Mouse (Mus musculus) liver, embryonic 11.5 days (tissue): ENCODE data around the gene Krt8. TPM values are rescaled to one million over a fixed set of nuclear protein-coding genes. Genes with fewer than 3 reads are reported as not detected.

Source experiments
- ATAC-seq: fragments of 200-750 bp; cut with Nextera tagmentation; replicated peaks from 2 replicates; pipeline ENCODE4 v1.8.0; 2017; ENCODE audit warnings: moderate number of reproducible peaks, mild to moderate bottlenecking, moderate TSS enrichment, moderate library complexity; ENCODE audit not compliant: low FRiP score
- DNase-seq: peaks from one replicate; pipeline ENCODE4 v3.0.0-alpha.2; 2017; ENCODE audit warnings: low spot score
- H3K27ac ChIP-seq: fragments of 300-500 bp; sonication (generic); 2 replicates; pipeline ENCODE4 v1.5.1; 2014; ENCODE audit warnings: mild to moderate bottlenecking, low read depth, low read length, control low read depth
- H3K27me3 ChIP-seq: fragments of 300-500 bp; sonication (generic); replicated peaks from 2 replicates; pipeline ENCODE4 v1.6.1; 2014; ENCODE audit warnings: low read length, mixed read lengths; ENCODE audit not compliant: control insufficient read depth, insufficient read depth
- H3K36me3 ChIP-seq: fragments of 300-500 bp; sonication (generic); 2 replicates; pipeline ENCODE4 v1.6.1; 2014; ENCODE audit warnings: mild to moderate bottlenecking, low read length, moderate library complexity, mixed read lengths; ENCODE audit not compliant: control insufficient read depth, insufficient read depth
- H3K4me1 ChIP-seq: fragments of 300-500 bp; sonication (generic); replicated peaks from 2 replicates; pipeline ENCODE4 v1.6.1; 2014; ENCODE audit warnings: low read length, mixed read lengths; ENCODE audit not compliant: control insufficient read depth, insufficient read depth
- H3K4me2 ChIP-seq: fragments of 300-500 bp; sonication (generic); 2 replicates; pipeline ENCODE4 v1.6.1; 2014; ENCODE audit warnings: mild to moderate bottlenecking, control low read depth, moderate library complexity
- H3K4me3 ChIP-seq: fragments of 300-500 bp; sonication (generic); 2 replicates; pipeline ENCODE4 v1.5.1; 2014; ENCODE audit warnings: low read depth, low read length, control low read depth
- H3K9ac ChIP-seq: fragments of 300-500 bp; sonication (generic); 2 replicates; pipeline ENCODE4 v1.6.1; 2014; ENCODE audit warnings: low read depth, low read length, control low read depth
- H3K9me3 ChIP-seq: fragments of 300-500 bp; sonication (generic); 2 replicates; pipeline ENCODE4 v1.6.1; 2016; ENCODE audit warnings: low read length, inconsistent platforms, mixed read lengths; ENCODE audit not compliant: control insufficient read depth
- WGBS: fragments of 180-500 bp; shearing (Covaris S2); extraction: QIAGEN DNeasy Blood & Tissue Kit; methylation state at CpG from one replicate; pipeline ENCODE4 v1.1.7; 2014; 5-methylcytosine and 5-hydroxymethylcytosine counted together
- polyA plus RNA-seq: library from polyadenylated mRNA; unstranded; fragments of >200 nt; fragmentation: Nextera tagmentation; extraction: Ambion mirVana; gene quantifications from 2 replicates; pipeline ENCODE4 v1.2.1, GENCODE M21; 2014

Krt8 gene
- polyA plus RNA-seq, 1 experiment from 2014 or later = 103 TPM

DNA sequence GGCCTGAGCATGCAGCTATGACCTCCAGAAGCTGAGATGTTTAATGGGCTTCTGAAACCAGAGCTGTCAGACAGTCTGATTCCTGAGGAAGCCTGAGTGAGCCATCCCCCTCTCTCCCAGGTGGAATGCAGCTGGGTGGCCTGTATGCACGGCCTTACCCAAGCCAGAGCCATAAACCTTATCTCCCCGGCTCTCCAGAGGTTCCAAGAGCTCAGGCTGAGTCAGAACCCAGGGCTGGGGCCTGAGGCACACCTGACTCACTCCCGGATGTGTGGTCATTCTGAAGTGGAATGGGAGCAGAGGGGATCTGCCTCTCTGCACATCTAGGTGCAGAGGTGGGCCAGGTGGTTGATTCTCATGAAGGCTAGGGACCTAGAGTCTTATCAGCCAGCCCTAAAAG is 11.8 kb upstream of the Krt8 start:
- 28% methylated on average over 3 of the region's 3 CpGs for WGBS
- Histone ChIP-seq H3K27me3 (no peaks in the 10 kb centered on the region), H3K4me3 (no peak overlapping the region), H3K9ac (no peak overlapping the region), H3K4me1 (peaks cover 15% of the 10 kb centered on the region), H3K36me3 (no peaks in the 10 kb centered on the region), H3K27ac (peak overlapping the region; percentile 16; the same call in 1 of the 2 replicates), H3K4me2 (no peak overlapping the region), H3K9me3 (no peaks in the 10 kb centered on the region)
- ATAC-seq (no peak), DNase-seq (no peak)

DNA sequence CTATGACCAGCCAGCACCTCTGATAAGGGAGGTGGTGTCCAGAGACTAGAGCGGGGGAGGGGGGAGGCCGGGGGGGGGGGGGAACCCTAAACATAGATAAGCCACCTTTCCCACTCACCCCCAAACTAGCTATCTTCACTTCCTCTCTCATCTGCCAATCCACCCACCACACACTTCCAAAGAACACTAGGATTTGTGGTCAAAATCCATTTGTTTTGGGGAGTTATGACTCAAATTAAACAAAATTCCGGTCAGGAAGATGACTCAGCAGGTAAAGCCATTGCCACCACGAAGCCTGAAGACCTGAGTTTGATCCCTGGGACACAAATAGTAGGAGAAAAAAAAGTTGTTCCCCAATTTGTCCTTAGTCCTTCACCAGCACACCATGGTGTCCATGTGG is 10.6 kb upstream of the Krt8 start:
- ATAC-seq = no peak
- DNase-seq = no peak
- peaks cover 15% of the 10 kb centered on the region for H3K4me1 ChIP-seq

DNA sequence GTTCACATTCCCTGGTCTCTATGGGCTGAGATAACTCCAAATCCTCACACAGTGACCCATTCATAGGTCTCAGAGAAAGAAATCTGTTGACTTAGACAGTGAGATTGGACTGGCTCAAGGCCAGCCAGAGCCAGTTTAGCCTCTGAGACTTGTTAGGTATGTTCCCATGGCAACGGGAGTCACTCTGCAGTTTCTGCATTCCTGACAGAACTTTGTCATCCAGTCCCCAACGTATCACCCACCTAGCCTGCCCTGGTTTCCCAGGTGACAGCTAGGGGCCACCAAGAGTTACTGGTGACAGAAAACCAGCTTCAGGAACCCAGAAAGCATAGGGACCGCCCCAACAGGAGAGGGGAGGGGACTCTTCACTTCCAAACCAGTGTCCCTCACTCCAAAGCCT is 9.4 kb upstream of the Krt8 start:
- DNase-seq (no peak), ATAC-seq (no peak)
- peak overlapping the region; percentile 41; the same call in 1 of the 2 replicates for H3K27ac ChIP-seq
- no peaks in the 10 kb centered on the region for H3K36me3 ChIP-seq
- peaks cover 15% of the 10 kb centered on the region for H3K4me1 ChIP-seq
- H3K9me3 ChIP-seq = no peaks in the 10 kb centered on the region
- H3K27me3 ChIP-seq = no peaks in the 10 kb centered on the region
- H3K9ac ChIP-seq = no peak overlapping the region
- H3K4me3 ChIP-seq = no peak overlapping the region
- WGBS = 50% methylated on average over 3 of the region's 3 CpGs
- no peak overlapping the region for H3K4me2 ChIP-seq

More for the DNA sequence above, 10.6 kb upstream of the Krt8 start:
- 40% methylated on average over 3 of the region's 4 CpGs for WGBS
- no peak overlapping the region for H3K4me3 ChIP-seq
- H3K27ac ChIP-seq = no peak overlapping the region
- H3K4me2 ChIP-seq = no peak overlapping the region
- no peaks in the 10 kb centered on the region for H3K36me3 ChIP-seq
- H3K9ac ChIP-seq = no peak overlapping the region
- no peaks in the 10 kb centered on the region for H3K27me3 ChIP-seq
- H3K9me3 ChIP-seq = no peaks in the 10 kb centered on the region

DNA sequence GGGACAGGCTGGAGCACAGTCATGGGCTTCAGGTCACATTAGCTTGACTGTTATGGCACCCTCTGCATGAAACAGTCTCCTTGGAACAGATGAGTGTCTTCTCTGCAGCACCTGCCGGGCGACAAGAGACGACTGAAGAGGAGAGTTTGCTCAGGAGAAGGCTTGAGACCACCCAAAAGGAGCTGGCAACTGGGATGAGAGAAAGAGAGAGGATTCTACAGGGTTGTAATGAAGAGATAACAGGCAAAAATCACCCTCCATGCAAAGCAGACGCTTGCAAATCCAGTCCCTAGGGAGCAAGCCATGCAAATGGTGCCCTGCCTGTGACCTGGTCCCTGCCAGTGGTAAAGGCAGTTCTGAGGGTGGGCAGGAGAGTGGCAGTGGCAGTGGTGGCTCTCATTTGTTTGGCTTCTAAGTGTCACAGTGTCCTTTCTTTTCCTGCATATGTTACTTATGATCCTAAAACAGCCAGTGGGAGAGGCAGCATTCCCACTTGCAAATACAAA is 8.0 kb upstream of the Krt8 start:
- H3K36me3 ChIP-seq = no peaks in the 10 kb centered on the region
- no peak overlapping the region for H3K4me2 ChIP-seq
- H3K27ac ChIP-seq = no peak overlapping the region
- WGBS = 55% methylated on average over 4 of the region's 4 CpGs
- ATAC-seq (no peak), DNase-seq (no peak)
- H3K9me3 ChIP-seq = no peaks in the 10 kb centered on the region
- peaks cover 15% of the 10 kb centered on the region for H3K4me1 ChIP-seq
- H3K9ac ChIP-seq = no peak overlapping the region
- no peaks in the 10 kb centered on the region; the same call in 1 of the 2 replicates for H3K27me3 ChIP-seq
- no peak overlapping the region for H3K4me3 ChIP-seq

DNA sequence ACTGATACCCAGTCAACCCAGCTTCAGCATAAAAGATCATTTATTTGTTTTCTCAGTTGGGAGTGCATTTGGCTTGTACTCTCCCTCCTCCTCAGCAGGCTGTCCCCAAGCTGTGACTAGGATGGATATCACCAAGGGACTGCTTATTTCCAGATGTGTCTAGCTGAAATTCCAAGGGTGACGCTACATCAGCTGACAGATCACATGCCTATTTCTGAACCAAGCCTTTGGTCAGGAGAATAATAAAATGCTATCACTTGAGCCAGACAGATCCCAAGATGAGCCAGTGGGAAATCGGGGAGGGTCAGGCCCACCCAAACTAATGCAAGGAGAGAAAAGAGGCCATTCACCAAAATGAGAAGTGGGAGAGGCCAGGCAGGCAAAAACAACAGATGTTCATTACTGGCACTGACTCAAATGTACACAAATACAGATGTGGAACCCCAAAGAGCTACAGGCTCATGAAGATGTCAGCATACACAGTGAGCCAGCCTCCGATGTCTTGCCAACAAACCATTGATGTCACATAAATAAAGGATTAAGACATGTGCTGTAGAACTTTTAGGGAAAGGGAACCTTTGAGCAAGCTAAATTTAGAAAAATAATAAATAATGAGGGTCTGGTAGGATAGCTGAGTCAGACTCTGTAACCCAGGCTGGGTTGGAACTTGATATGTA is 6.4 kb upstream of the Krt8 start:
- H3K4me2 ChIP-seq = no peak overlapping the region
- H3K9ac ChIP-seq = no peak overlapping the region
- no peaks in the 10 kb centered on the region for H3K36me3 ChIP-seq
- ATAC-seq = no peak
- H3K4me1 ChIP-seq = peaks cover 9% of the 10 kb centered on the region
- no peak for DNase-seq
- no peak overlapping the region for H3K4me3 ChIP-seq
- H3K9me3 ChIP-seq = no peaks in the 10 kb centered on the region
- H3K27ac ChIP-seq = no peak overlapping the region
- H3K27me3 ChIP-seq = peaks cover 12% of the 10 kb centered on the region
- WGBS = 85% methylated on average over 3 of the region's 3 CpGs

DNA sequence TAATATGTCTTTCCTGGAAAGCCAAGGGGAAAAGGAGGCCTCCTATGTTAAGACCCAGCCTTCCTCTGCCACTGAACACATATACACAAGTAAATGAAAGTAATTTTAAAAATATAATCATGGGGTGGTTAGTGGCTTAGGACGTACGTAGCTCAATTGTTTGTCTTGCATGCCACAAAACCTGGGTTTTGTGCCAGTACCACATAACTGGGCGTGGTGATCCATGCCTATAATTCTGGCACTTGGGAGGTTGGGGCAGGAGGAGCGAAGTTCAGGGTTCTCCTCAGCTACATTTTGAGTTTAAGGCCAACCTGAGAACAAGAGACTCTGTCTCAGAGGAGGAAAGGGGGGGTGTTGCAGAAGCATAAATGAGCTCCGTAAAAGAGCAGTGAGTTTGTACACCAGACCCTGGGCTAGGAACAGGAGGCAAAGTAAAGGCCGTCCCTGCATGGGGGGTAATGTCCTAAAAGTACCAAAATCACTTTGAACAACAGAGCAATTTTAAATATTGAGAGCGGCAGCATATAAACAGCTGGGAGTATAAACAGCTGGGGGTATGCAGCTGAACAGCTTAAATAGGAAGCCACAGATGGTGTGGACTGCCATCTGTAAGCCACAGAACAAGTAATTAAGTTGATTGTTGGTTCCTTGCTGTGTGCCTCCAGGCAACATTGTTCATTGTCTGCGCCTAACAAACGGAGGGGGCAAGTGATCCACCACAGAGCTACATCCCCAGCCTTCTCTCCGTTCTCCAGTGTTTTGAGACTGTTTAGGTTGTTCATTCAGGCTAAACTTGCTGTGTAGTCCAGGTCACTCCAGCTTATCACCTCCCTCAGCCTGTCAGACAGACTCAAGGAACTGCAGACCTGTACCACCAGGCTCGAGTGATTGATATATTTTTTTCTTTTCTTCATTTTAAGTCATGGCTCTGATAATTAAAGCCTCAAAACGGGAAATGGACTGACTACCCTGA is 3.1 kb upstream of the Krt8 start:
- Histone ChIP-seq H3K4me1 (peaks cover 3% of the 10 kb centered on the region; the same call in 1 of the 2 replicates), H3K9me3 (no peaks in the 10 kb centered on the region), H3K36me3 (no peaks in the 10 kb centered on the region), H3K27ac (no peak overlapping the region), H3K27me3 (peaks cover 43% of the 10 kb centered on the region), H3K9ac (no peak overlapping the region), H3K4me2 (no peak overlapping the region), H3K4me3 (no peak overlapping the region)
- ATAC-seq (no peak), DNase-seq (no peak)
- 66% methylated on average over 12 of the region's 12 CpGs for WGBS

DNA sequence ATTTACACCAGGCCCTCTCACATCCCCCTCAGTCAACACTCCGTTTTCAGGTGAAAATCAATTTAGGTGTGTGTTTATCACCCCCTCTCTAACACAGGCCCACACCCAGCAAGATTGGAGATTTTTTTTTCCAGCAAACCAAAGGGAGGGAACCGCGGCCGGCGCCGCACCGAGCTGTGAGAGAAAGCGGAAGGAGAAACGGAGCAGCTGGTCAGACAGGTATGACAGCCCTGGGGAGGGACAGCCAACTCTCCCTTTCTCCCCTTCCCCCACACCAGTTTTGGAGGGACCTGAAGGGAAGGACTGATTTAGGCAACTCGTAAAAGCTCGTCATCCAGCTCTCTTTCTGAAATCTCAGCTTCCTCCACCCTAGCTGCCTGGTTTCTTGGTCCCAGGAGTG is 2.0 kb upstream of the Krt8 start:
- Histone ChIP-seq H3K27me3 (peaks cover 50% of the 10 kb centered on the region), H3K4me2 (peak overlapping the region; percentile 32), H3K27ac (no peak overlapping the region), H3K9me3 (no peaks in the 10 kb centered on the region), H3K4me3 (no peak overlapping the region), H3K4me1 (peaks cover 7% of the 10 kb centered on the region), H3K36me3 (no peaks in the 10 kb centered on the region), H3K9ac (no peak overlapping the region)
- DNase-seq = no peak
- 14% methylated on average over 11 of the region's 11 CpGs for WGBS
- ATAC-seq = no peak

DNA sequence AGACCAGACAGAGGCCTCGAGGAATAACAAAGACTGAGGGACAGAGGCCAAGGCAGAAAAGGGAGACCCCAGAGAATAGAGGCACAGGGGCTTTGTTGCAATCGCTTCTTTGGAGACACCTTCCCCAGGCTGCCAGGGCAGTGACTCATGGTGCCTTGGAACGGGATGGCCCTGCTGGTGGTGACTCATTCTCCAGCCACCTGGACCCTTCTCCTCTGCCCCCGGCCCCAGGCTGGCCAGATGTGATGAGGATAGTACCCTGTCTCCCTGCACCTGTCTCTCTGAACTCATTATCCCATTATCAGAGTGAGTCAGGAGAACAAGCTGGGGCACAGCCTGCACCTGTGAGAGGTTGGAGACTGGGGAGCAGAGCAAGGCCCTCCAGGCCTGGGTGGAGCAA is 1.0 kb upstream of the Krt8 start:
- H3K9ac ChIP-seq = no peak overlapping the region
- no peak overlapping the region for H3K4me3 ChIP-seq
- no peaks in the 10 kb centered on the region for H3K36me3 ChIP-seq
- ATAC-seq = no peak
- WGBS = 38% methylated on average over 4 of the region's 4 CpGs
- no peak overlapping the region; the same call in 1 of the 2 replicates for H3K27ac ChIP-seq
- no peaks in the 10 kb centered on the region for H3K9me3 ChIP-seq
- peaks cover 7% of the 10 kb centered on the region for H3K4me1 ChIP-seq
- no peak for DNase-seq
- H3K27me3 ChIP-seq = peaks cover 50% of the 10 kb centered on the region
- H3K4me2 ChIP-seq = no peak overlapping the region
